Mouse (Mus musculus) v-Abl transformed pro-B cells (cell line): ENCODE data around the gene Actl7b.

Experiments used
- in situ Hi-C, 2 experiments: fragments of 400-800 bp; cut with MboI; formaldehyde crosslinking; loops; one replicate each; pipeline ENCODE4 v1.15.1; 2025; ENCODE audit not compliant: unreplicated experiment in 2 of 2

Actl7b gene

GRCm38 (mm10) chr4:56741041-56741493, at the start of gene Actl7b:
Gene Actl7b, minus strand, starts transcription at chr4:56741443.
- in situ Hi-C loops: no loop called here

DNA sequence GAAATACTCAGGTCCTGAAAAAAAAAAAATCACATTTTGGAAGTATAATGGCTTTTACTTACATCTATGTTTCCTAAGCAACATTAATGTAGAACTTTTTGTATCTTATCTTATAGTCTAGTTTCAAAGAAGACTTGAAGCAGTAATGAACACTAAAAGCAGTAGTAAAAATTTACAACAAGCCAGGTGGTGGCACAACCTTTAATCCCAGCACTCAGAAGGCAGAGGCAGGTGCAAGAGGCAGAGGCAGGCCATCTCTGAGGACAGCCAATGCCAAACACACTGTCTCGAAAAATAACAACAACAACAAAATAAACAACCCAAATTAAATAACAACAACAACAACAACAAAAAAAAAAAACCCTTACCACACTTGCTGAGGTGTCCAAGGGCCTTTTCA, 29.8 kb upstream of the Actl7b start:
- in situ Hi-C loops: no loop called here

DNA sequence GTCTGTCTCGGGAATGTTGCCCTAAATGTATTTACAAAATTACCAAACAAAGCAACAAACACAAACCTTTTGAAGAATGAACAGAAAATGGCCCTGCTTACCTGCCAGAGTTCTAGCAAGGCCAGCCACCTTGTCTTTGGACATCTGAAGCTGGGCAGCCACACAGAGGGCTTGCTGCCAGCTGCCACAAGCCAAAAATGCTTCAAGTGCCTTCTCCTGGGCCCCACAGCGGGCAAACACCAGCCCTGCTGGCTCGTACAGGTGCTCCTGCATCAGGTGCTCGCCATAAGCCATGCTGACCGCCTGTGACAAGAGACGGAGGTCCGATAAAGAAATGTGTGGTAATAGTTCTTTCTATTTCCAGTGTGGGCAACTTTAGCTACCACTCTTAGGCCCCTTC, 27.7 kb upstream of the Actl7b start:
- in situ Hi-C loops: no loop called here

DNA sequence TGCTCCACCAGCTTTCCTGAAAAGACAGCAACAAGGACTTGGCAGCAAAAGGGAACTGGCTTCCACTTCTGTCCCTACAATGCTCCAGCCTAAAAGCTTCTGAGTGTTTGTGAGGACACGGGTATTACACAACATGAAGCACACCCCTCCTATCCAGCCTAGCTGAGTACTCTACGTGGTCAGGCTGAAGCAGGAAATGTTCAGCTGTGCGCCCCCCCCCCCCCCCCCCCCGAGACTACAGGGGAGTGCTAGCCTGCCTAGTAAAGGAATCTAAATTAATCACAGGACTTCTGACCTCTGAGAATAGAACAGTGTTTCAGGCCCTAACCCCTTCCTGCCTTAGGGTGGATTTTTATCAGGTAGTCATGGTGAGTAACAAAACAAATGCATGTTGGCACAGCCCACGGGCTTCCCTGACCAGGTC, 26.6 kb upstream of the Actl7b start:
- in situ Hi-C loops: no loop called here

- in situ Hi-C loops: no loop called here
Measured at GRCm38 (mm10) chr4:56757693-56758092, 16.4 kb upstream of the Actl7b start.

GRCm38 (mm10) chr4:56756966-56757600, 15.8 kb upstream of the Actl7b start:
- in situ Hi-C loops: no loop called here

DNA sequence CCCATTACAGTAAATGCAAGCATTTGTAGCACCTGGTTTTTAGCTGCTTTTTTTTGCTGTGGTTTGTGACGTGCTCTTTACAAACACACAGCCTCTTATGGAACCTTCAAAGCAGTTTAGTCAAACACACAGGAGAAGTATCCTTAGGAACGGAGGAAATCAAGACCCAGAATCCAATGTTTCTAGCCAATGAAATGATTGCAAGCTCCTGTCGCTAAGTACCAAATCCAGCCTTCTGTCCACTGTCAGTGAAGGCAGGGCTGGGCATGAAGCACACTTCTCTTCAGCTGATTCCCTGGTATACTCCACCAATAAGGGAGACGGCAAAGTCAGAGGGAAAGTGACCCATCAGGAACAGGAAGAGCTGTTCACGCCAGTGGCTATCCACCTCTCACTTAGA, 14.8 kb upstream of the Actl7b start:
- in situ Hi-C loops: no loop called here

DNA sequence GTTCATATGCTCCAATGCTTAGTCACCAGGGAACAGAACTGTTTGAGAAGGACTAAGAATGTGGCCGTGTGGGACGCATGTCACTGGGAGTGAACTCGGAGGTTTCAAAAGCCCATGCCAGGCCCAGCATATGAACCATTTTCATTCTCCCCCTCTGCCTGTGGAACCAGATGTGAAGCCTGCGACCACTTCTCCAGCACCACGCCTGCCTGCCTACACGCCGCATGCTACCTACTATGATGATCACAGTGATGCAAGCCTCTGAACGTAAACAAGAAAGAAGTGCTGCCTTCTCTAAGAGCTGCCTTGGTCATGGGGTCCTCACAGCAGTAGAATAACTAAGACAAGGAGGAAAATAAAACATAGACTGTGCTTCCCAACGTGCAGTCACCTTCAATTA, 6.2 kb upstream of the Actl7b start:
- in situ Hi-C loops: no loop called here

- in situ Hi-C loops: no loop called here
Measured at GRCm38 (mm10) chr4:56746345-56746744, 5.1 kb upstream of the Actl7b start.

GRCm38 (mm10) chr4:56743363-56744195, 2.3 kb upstream of the Actl7b start, which contains the start of gene Actl7a:
Gene Actl7a, plus strand, starts transcription at chr4:56743413.
- in situ Hi-C loops: no loop called here

DNA sequence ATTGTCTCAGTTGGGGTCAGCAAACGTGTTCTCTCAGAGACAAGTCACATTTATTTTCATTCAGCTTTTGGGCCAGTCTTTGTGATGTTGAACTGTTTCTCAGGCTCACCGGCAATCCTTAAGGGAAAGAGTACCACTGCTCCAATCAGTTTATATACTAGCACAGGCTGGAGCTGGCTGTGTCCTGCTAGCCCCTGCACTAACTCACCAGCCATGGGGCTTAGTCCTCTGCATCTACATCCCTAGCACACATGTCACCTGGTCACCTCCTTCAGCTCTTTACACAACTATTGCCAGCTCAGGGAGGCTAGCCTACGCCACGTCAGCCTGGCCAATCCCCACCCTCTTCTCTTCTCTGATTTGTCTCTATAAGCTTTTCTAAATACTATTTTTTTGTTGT, 1.5 kb upstream of the Actl7b start:
- in situ Hi-C loops: no loop called here

DNA sequence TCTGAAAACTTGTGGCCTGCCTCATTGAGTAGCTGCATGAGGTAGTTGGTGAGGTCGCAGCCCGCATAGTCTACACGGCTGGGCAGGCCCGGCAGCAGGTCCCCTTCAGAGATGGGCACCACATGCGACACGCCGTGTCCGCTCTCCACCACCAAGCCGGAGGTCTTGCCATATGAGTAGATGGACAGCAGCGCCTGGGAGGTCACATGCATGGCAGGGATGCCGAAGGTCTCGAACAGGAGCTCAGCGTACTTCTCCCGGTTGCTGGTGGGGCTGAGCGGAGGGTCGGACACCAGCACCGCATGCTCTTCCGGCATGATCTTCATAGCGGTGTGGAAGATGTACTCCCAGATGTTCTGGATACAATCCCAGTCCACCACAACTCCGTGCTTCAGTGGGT, 632 bp downstream of the Actl7b start:
- in situ Hi-C loops: no loop called here

GRCm38 (mm10) chr4:56740020-56740485, 1.2 kb downstream of the Actl7b start, which contains the start of gene Gm26657:
Gene Gm26657, plus strand, starts transcription at chr4:56740070.
- in situ Hi-C loops: no loop called here

GRCm38 (mm10) chr4:56725839-56726238, 15.4 kb downstream of the Actl7b start:
- in situ Hi-C loops: no loop called here

DNA sequence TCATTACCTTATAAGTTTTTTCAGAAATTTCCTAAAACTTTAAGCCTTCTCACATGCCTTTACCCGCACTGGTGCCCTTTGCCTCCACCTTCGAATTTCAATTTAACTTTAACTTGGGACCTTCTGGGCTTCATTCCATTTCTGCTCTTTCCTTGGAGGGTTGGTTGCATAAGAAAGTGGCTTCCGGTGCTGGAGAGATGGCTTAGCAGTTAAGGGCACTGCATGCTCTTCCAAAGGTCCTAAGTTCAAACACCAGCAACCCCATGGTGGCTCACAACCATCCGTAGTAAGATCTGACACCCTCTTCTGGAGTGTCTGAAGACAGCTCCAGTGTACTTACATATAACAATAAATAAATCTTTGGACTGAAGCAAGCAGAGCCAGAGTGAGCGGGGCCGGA, 18.0 kb downstream of the Actl7b start:
- in situ Hi-C loops: no loop called here

- in situ Hi-C loops: no loop called here
Measured at GRCm38 (mm10) chr4:56722346-56722745, 18.9 kb downstream of the Actl7b start.

DNA sequence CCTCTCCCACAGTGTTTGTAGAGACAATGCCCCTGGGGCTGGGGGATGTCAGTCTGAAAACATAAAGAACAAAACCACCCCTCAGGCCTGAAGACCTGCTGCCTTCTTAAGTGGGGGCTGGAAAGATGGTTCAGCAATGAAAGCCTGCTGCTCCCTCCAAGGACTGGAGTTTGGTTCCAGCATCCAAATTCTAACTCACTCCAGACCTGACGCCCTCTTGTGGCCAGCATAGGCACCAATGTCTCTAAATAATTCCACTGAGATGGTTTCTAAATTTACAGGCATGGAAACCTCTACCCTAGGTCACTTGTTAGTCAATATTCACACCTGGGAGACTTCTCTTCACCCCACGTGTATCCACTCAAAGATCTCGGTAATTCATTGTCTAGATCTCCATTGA, 19.8 kb downstream of the Actl7b start:
- in situ Hi-C loops: no loop called here

GRCm38 (mm10) chr4:56720403-56720802, 20.8 kb downstream of the Actl7b start:
- in situ Hi-C loops: no loop called here

DNA sequence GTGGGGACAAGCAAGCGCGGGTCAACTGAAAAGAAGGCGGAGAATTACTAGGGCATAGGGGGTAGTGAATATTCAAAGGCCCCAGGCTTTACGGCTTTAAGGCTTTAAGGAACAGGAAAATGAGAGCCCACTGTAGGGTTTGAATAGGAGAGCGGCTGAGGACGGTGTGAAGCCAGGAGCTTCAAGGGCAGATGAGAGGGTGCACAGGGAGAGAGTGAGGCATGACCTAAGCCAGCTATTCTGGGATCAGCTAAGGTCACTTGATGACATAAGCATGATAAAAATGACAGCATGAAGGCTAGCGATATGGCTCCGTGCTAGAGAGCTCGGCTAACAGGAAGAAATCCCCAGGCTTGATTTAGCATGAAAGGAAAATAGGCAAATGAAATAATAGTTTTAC, 21.8 kb downstream of the Actl7b start:
- in situ Hi-C loops: no loop called here

- in situ Hi-C loops: no loop called here
Measured at GRCm38 (mm10) chr4:56718573-56719442, 22.4 kb downstream of the Actl7b start.

DNA sequence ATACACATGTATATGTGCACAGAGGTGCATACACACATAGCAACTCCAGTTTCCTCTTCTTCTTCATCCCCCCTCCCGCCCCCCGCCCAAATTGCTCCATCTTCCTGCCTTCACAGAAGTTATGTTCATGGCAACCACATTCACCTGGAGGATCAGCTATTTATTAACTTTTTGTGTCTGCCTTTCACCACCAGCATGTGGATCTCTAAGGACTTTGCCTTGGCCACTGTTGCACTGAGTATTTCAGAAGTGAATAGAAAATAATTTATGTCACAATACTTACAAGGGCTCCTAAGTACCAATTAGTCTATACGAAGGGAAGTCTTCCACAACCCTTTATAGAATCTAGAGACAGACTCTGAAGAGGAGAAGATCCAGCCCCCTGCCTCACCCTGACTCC, 23.3 kb downstream of the Actl7b start:
- in situ Hi-C loops: no loop called here
